Mouse (Mus musculus) CH12.LX (cell line): Measurements from ENCODE around the gene Usp12. TPM values are rescaled to one million over a fixed set of nuclear protein-coding genes. Genes with fewer than 3 reads are reported as not detected.
A peak's percentile ranks its signal among the peaks of the same experiment; 100 is the strongest.

Experiments used
- DNase-seq: peaks from one replicate; pipeline ENCODE4 v3.0.0-alpha.2; 2013; ENCODE audit errors: extremely low read depth
- H3K27ac ChIP-seq: 2 replicates; pipeline ENCODE4 v1.5.1; 2012; ENCODE audit warnings: low read depth, mild to moderate bottlenecking, control low read depth, moderate library complexity; ENCODE audit not compliant: insufficient read depth
- H3K27me3 ChIP-seq: replicated peaks from 2 replicates; pipeline ENCODE3; 2012; ENCODE audit warnings: inconsistent platforms
- H3K36me3 ChIP-seq, 2 experiments: replicated peaks in 1 of 2; 2 replicates each; pipeline versions ENCODE3 to v1.6.1; 2012; ENCODE audit warnings: inconsistent platforms in 1 of 2, low read length in 1 of 2, mild to moderate bottlenecking in 1 of 2, mixed read lengths in 1 of 2, moderate library complexity in 1 of 2; ENCODE audit not compliant: control insufficient read depth in 1 of 2, insufficient read depth in 1 of 2
- H3K4me1 ChIP-seq, 2 experiments: 2 replicates each; pipeline ENCODE4 v1.6.1; 2012; ENCODE audit warnings: inconsistent platforms in 1 of 2, moderate library complexity in 1 of 2; ENCODE audit not compliant: insufficient read depth in 2 of 2, control insufficient read depth in 1 of 2
- H3K4me2 ChIP-seq: 2 replicates; pipeline ENCODE4 v1.6.1; 2012; ENCODE audit warnings: low read depth, mild to moderate bottlenecking, control low read depth; ENCODE audit not compliant: poor library complexity, insufficient read depth, severe bottlenecking
- H3K4me3 ChIP-seq, 3 experiments: fragments of 150-350 bp in 1 of 3; sonication (generic) in 1 of 3; replicated peaks in 1 of 3; 2 replicates each; pipeline versions ENCODE3 to v1.5.1; 2011 to 2012; ENCODE audit warnings: low read depth in 2 of 3, low read length in 2 of 3, mild to moderate bottlenecking in 2 of 3, moderate library complexity in 2 of 3, control low read depth in 1 of 3, improper control_type of control experiment in 1 of 3, inconsistent platforms in 1 of 3, mixed read lengths in 1 of 3; ENCODE audit not compliant: poor library complexity in 1 of 3
- H3K79me2 ChIP-seq: replicated peaks from 2 replicates; pipeline ENCODE4 v1.6.1; 2012; ENCODE audit warnings: mild to moderate bottlenecking, moderate library complexity; ENCODE audit not compliant: control insufficient read depth, poor library complexity, insufficient read depth, severe bottlenecking; ENCODE audit errors: extremely low read depth
- H3K9ac ChIP-seq: 2 replicates; pipeline ENCODE4 v1.6.1; 2012; ENCODE audit warnings: low read depth, mild to moderate bottlenecking, control low read depth, moderate library complexity; ENCODE audit not compliant: insufficient read depth
- H3K9me3 ChIP-seq: replicated peaks from 2 replicates; pipeline ENCODE3; 2012; ENCODE audit warnings: low read length, inconsistent platforms, mixed read lengths
- CHD2 ChIP-seq: IDR thresholded peaks from 2 replicates; pipeline ENCODE4 v1.6.1; 2011; ENCODE audit warnings: low read length, improper control_type of control experiment
- CTCF ChIP-seq, 2 experiments: IDR thresholded peaks in 1 of 2; conservative IDR thresholded peaks in 1 of 2; 2 replicates each; pipeline ENCODE4 v1.5.1; 2011 to 2012; ENCODE audit warnings: low read depth in 2 of 2, low read length in 2 of 2, improper control_type of control experiment in 1 of 2, inconsistent platforms in 1 of 2, mild to moderate bottlenecking in 1 of 2, moderate library complexity in 1 of 2
- E2F4 ChIP-seq: IDR thresholded peaks from 2 replicates; pipeline ENCODE4 v1.6.1; 2011; ENCODE audit warnings: low read depth, low read length, improper control_type of control experiment; ENCODE audit not compliant: insufficient replicate concordance
- ELF1 ChIP-seq: IDR thresholded peaks from 2 replicates; pipeline ENCODE4 v1.6.1; 2014; ENCODE audit warnings: low read depth, mild to moderate bottlenecking, inconsistent platforms, low read length, improper control_type of control experiment
- JUN ChIP-seq: IDR thresholded peaks from 2 replicates; pipeline ENCODE4 v1.6.1; 2011; ENCODE audit warnings: low read depth, mild to moderate bottlenecking, low read length, improper control_type of control experiment, moderate library complexity; ENCODE audit not compliant: insufficient read depth
- JUND ChIP-seq: conservative IDR thresholded peaks from 2 replicates; pipeline ENCODE4 v1.6.1; 2011; ENCODE audit warnings: low read depth, low read length, improper control_type of control experiment
- KAT2A ChIP-seq: IDR thresholded peaks from 2 replicates; pipeline ENCODE4 v1.6.1; 2012; ENCODE audit warnings: low read length, improper control_type of control experiment, inconsistent platforms; ENCODE audit not compliant: insufficient replicate concordance
- MEF2A ChIP-seq: IDR thresholded peaks from 2 replicates; pipeline ENCODE4 v1.6.1; 2014; ENCODE audit warnings: low read depth, mild to moderate bottlenecking, inconsistent platforms, low read length, improper control_type of control experiment, borderline replicate concordance
- MYC ChIP-seq: IDR thresholded peaks from 2 replicates; pipeline ENCODE4 v1.6.1; 2011; ENCODE audit warnings: low read depth, mild to moderate bottlenecking, improper control_type of control experiment, low read length
- NRF1 ChIP-seq: IDR thresholded peaks from 2 replicates; pipeline ENCODE4 v1.6.1; 2014; ENCODE audit warnings: low read depth, mild to moderate bottlenecking, inconsistent platforms, low read length, improper control_type of control experiment, moderate library complexity
- PAX5 ChIP-seq: IDR thresholded peaks from 2 replicates; pipeline ENCODE4 v1.6.1; 2012; ENCODE audit warnings: low read length, inconsistent platforms, mixed read lengths
- POLR2AphosphoS2 ChIP-seq: IDR thresholded peaks from 2 replicates; pipeline ENCODE4 v1.6.1; 2011; ENCODE audit warnings: low read depth, low read length, improper control_type of control experiment
- RAD21 ChIP-seq: IDR thresholded peaks from 2 replicates; pipeline ENCODE4 v1.6.1; 2011; ENCODE audit warnings: low read depth, mild to moderate bottlenecking, low read length, improper control_type of control experiment, moderate library complexity
- SMC3 ChIP-seq: IDR thresholded peaks from 2 replicates; pipeline ENCODE4 v1.6.1; 2011; ENCODE audit warnings: low read depth, low read length, improper control_type of control experiment
- TBP ChIP-seq: conservative IDR thresholded peaks from 2 replicates; pipeline ENCODE4 v1.6.1; 2011; ENCODE audit warnings: low read depth, low read length, improper control_type of control experiment
- TCF12 ChIP-seq: IDR thresholded peaks from 2 replicates; pipeline ENCODE4 v1.6.1; 2014; ENCODE audit warnings: low read depth, mild to moderate bottlenecking, inconsistent platforms, low read length, improper control_type of control experiment
- USF1 ChIP-seq: IDR thresholded peaks from 2 replicates; pipeline ENCODE4 v1.6.1; 2014; ENCODE audit warnings: low read depth, mild to moderate bottlenecking, inconsistent platforms, low read length, improper control_type of control experiment
- USF2 ChIP-seq: conservative IDR thresholded peaks from 2 replicates; pipeline ENCODE4 v1.6.1; 2011; ENCODE audit warnings: low read depth, low read length, improper control_type of control experiment
- ZMIZ1 ChIP-seq: IDR thresholded peaks from 2 replicates; pipeline ENCODE4 v1.6.1; 2012; ENCODE audit warnings: low read depth, mild to moderate bottlenecking, inconsistent platforms, low read length, improper control_type of control experiment
- dilution Hi-C: fragments of 300-500 bp; cut with MboI; formaldehyde crosslinking; loops from 2 replicates; pipeline ENCODE4 v1.14.3; 2020; ENCODE audit warnings: low sequenced_read_pairs; ENCODE audit not compliant: extremely low pct_unique_long_range_greater_than_20kb, extremely low pct_ligation_motif_present
- in situ Hi-C: fragments of 300-500 bp; cut with MboI; formaldehyde crosslinking; loops from 3 replicates; pipeline ENCODE4 v1.14.3; 2019; ENCODE audit warnings: low sequenced_read_pairs, low pct_ligation_motif_present, low pct_unique_long_range_greater_than_20kb, mixed read lengths
- polyA plus RNA-seq: library from polyadenylated mRNA; unstranded; fragments of >175 nt; gene quantifications from 2 replicates; pipeline ENCODE4 v1.2.1, GENCODE M21; 2012; ENCODE audit warnings: low read depth; ENCODE audit not compliant: insufficient read length
- total RNA-seq, 2 experiments: library from RNA; depleted of rRNA; stranded (reverse); fragments of 300-350 nt in 1 of 2; fragments of >200 nt in 1 of 2; gene quantifications; 2 replicates each; pipeline ENCODE4 v1.2.3; 2012 to 2014

Usp12 gene
- total and polyA plus RNA-seq, 3 experiments, result 7.8 to 17.8 (median 10.1) TPM

DNA sequence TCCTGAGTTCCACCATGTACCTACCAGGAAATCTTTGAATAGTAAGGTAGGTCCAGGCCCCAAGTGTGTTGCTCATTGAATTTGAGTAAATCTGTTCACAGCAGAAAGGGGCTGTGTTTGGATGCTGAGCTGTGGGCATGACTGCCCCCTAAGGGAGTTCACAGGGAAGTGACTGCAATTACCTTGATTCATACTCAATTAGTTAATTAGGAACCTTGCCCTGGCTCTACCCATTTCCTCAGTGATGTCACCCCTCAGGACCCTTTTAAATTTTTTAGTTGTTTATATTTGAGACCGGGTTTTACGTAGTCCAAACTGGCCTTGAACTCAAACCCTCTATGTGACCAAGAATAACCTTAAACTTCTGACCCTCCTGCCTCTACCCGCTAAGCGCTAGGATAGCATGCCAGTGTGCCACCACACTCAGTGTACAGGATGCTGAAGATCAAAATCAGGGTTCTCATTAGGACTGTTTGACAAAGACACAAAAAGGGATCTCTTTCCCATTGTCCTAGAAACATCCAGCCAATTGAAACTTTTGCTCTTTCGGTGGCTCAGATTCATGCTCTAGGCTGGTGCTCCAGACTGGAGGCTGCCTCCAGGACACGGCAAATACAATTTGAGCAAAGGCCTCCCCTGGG lies 49.6 kb upstream of the Usp12 start:
- H3K27ac ChIP-seq, result no peak overlapping the region
- no peak for DNase-seq
- TF ChIP-seq CTCF (conservative IDR thresholded peaks at IDR 0.05 in 1 of 2, IDR thresholded peaks at IDR 0.05 in 1 of 2; ENCODE audit: low read depth in 2 of 2, low read length in 2 of 2), result peak; percentile 14 to 45; a peak in 2 of 4 replicates
- no peak for TF ChIP-seq KAT2A
- TF ChIP-seq TBP, result 0 out of 2 replicates have a peak, but pooled peaks have one; percentile 34
- no peak for TF ChIP-seq MYC
- TF ChIP-seq TCF12, result no peak
- no peak for TF ChIP-seq JUN
- no peak for TF ChIP-seq CHD2
- no peak for TF ChIP-seq ELF1
- TF ChIP-seq ZMIZ1, result no peak
- TF ChIP-seq SMC3, result 0 out of 2 replicates have a peak, but pooled peaks have one; percentile 8
- TF ChIP-seq RAD21, result peak; percentile 28
- no peak for TF ChIP-seq JUND
- no peak for TF ChIP-seq MEF2A
- H3K4me1 ChIP-seq, result no peaks in the 10 kb centered on the region
- no peaks in the 10 kb centered on the region for H3K79me2 ChIP-seq
- in situ Hi-C loops (no loop called here), dilution Hi-C loops (no loop called here)
- no peaks in the 10 kb centered on the region for H3K27me3 ChIP-seq
- no peak overlapping the region for H3K4me3 ChIP-seq
- no peak overlapping the region for H3K9ac ChIP-seq
- H3K36me3 ChIP-seq, result peaks cover 0 to 8% of the 10 kb centered on the region in 2 experiments
- H3K9me3 ChIP-seq, result peaks cover 2% of the 10 kb centered on the region
- no peak overlapping the region for H3K4me2 ChIP-seq

DNA sequence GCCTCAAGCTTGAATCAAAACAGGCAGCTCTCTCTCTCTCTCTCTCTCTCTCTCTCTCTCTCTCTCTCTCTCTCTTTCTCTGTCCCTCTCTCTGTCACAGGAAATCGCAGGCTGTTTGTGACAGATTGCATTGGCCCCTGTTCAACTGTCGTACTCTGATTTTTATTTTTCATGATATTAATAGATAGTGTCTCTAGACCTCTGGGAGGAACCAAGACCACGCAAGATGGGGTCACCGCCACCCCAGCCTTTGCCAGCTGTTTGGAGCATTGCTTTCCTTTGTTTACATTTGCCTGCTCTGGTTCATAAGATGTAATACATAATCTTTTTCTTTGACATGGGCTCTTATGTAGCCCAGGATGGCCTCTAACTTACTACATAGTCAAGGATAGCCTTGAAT lies 47.2 kb upstream of the Usp12 start:
- H3K36me3 ChIP-seq, result peaks cover 16 to 30% of the 10 kb centered on the region in 2 experiments
- no peak overlapping the region for H3K4me2 ChIP-seq
- no peaks in the 10 kb centered on the region for H3K27me3 ChIP-seq
- H3K4me1 ChIP-seq, result no peaks in the 10 kb centered on the region; a peak in 1 of 4 replicates
- H3K27ac ChIP-seq, result no peak overlapping the region
- peaks cover 2% of the 10 kb centered on the region for H3K9me3 ChIP-seq
- H3K9ac ChIP-seq, result no peak overlapping the region
- no peak overlapping the region for H3K4me3 ChIP-seq
- TF ChIP-seq USF1 (no peak), SMC3 (no peak), NRF1 (no peak), E2F4 (no peak), USF2 (no peak), PAX5 (no peak), POLR2AphosphoS2 (no peak)
- no peaks in the 10 kb centered on the region; the same call in none of the 2 replicates for H3K79me2 ChIP-seq
- no peak for DNase-seq
- dilution Hi-C loops, result no loop called here
- in situ Hi-C loops, result no loop called here
